Mouse (Mus musculus) ES-E14 (cell line): ENCODE measurements around the gene Dlx2. TPM values are rescaled to one million over a fixed set of nuclear protein-coding genes. Genes with fewer than 3 reads are reported as not detected.

Experiments used
- DNase-seq: peaks from one replicate; pipeline ENCODE4 v3.0.0-alpha.2; 2013; ENCODE audit warnings: low read depth, low spot score
- H3K27ac ChIP-seq: 2 replicates; pipeline ENCODE4 v1.5.1; 2012; ENCODE audit warnings: low read depth, mild to moderate bottlenecking, low read length, moderate library complexity, mixed read lengths; ENCODE audit not compliant: poor library complexity, insufficient read depth, severe bottlenecking
- H3K36me3 ChIP-seq: 2 replicates; pipeline ENCODE4 v1.6.1; 2012; ENCODE audit warnings: mild to moderate bottlenecking, low read length, moderate library complexity, mixed read lengths; ENCODE audit not compliant: control insufficient read depth, poor library complexity, insufficient read depth, severe bottlenecking
- H3K4me1 ChIP-seq, 2 experiments: fragments of 150-350 bp in 1 of 2; sonication (generic) in 1 of 2; 2 replicates each; pipeline ENCODE4 v1.6.1; 2012; ENCODE audit warnings: low read length in 2 of 2, mild to moderate bottlenecking in 1 of 2, mixed read lengths in 1 of 2; ENCODE audit not compliant: control insufficient read depth in 2 of 2, insufficient read depth in 2 of 2, poor library complexity in 1 of 2
- H3K4me3 ChIP-seq, 2 experiments: fragments of 150-350 bp in 1 of 2; sonication (generic) in 1 of 2; 2 replicates each; pipeline ENCODE4 v1.5.1; 2012; ENCODE audit warnings: low read length in 2 of 2, low read depth in 1 of 2, mild to moderate bottlenecking in 1 of 2, mixed read lengths in 1 of 2; ENCODE audit not compliant: insufficient read depth in 1 of 2, poor library complexity in 1 of 2, severe bottlenecking in 1 of 2
- H3K9ac ChIP-seq: 2 replicates; pipeline ENCODE4 v1.6.1; 2012; ENCODE audit warnings: low read depth, mild to moderate bottlenecking, low read length, mixed read lengths; ENCODE audit not compliant: poor library complexity, insufficient read depth, severe bottlenecking
- H3K9me3 ChIP-seq: fragments of 150-350 bp; sonication (generic); 2 replicates; pipeline ENCODE4 v1.6.1; 2012; ENCODE audit warnings: low read depth, mild to moderate bottlenecking, low read length; ENCODE audit not compliant: control insufficient read depth, insufficient read depth
- CHD2 ChIP-seq: IDR thresholded peaks from 2 replicates; pipeline ENCODE4 v1.6.1; 2014; ENCODE audit warnings: mild to moderate bottlenecking, low read depth, low read length, inconsistent platforms
- HCFC1 ChIP-seq: IDR thresholded peaks from 2 replicates; pipeline ENCODE4 v1.6.1; 2012; ENCODE audit warnings: low read length, inconsistent platforms, borderline replicate concordance; ENCODE audit not compliant: insufficient read depth
- MAFK ChIP-seq: IDR thresholded peaks from 2 replicates; pipeline ENCODE4 v1.6.1; 2014; ENCODE audit warnings: mild to moderate bottlenecking, low read depth, low read length, inconsistent platforms; ENCODE audit not compliant: insufficient read depth
- ZC3H11A ChIP-seq: IDR thresholded peaks from 2 replicates; pipeline ENCODE4 v1.6.1; 2012; ENCODE audit warnings: low read depth, mild to moderate bottlenecking, inconsistent platforms, low read length, borderline replicate concordance
- ZNF384 ChIP-seq: IDR thresholded peaks from 2 replicates; pipeline ENCODE4 v1.6.1; 2012; ENCODE audit warnings: low read depth, low read length, inconsistent platforms
- in situ Hi-C, 2 experiments: fragments of 600-800 bp; cut with MboI; formaldehyde crosslinking; loops; one replicate each; pipeline ENCODE4 v1.15.1; 2025; ENCODE audit warnings: low sequenced_read_pairs in 2 of 2, inconsistent platforms in 1 of 2; ENCODE audit not compliant: unreplicated experiment in 2 of 2
- total RNA-seq: library from RNA; depleted of rRNA; stranded (reverse); fragments of 300-350 nt; gene quantifications from 2 replicates; pipeline ENCODE4 v1.2.3, GENCODE M21; 2012

Dlx2 gene
- total RNA-seq, 1 experiment, result 0.80 TPM

DNA sequence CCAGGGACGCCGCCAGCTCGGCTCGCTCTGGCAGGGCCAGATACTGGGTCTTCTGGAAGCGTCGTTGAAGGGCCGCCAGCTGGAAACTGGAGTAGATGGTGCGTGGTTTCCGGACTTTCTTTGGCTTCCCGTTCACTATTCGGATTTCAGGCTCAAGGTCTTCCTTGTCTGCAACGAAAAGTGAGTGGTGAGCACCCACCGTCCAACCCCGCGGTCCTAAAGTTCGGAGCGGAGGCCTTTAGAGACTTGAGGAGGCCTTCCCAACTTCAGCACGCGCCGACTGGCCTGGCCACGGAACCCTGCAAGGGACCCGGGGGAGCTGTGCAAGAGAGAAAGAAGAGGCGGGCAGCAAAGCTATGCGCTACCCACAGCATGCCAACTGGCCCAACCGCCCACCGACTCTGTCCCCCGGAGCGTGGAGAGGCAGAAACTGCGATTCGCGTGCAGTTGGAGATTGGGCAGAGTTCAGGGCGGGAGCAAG is 1.1 kb downstream of the Dlx2 start:
- TF ChIP-seq ZC3H11A (no peak), HCFC1 (no peak), MAFK (no peak), ZNF384 (no peak)
- in situ Hi-C loops, result loop anchor here (5.0 to 25.0 kb wide), 4 partner anchors 93 to 1958 kb away; partner anchors contain the start of genes Lrp2 (in 1 of the 2) and Metap1d (in 1 of the 2)
- DNase-seq, result no peak
- peaks cover 0 to 12% of the 10 kb centered on the region in 2 experiments; a peak in 2 of 4 replicates for H3K4me1 ChIP-seq
- H3K9me3 ChIP-seq, result no peaks in the 10 kb centered on the region
- no peaks in the 10 kb centered on the region for H3K36me3 ChIP-seq
- H3K4me3 ChIP-seq, result peak overlapping the region; percentile 66 to 76
- H3K9ac ChIP-seq, result no peak overlapping the region
- no peak overlapping the region for H3K27ac ChIP-seq

DNA sequence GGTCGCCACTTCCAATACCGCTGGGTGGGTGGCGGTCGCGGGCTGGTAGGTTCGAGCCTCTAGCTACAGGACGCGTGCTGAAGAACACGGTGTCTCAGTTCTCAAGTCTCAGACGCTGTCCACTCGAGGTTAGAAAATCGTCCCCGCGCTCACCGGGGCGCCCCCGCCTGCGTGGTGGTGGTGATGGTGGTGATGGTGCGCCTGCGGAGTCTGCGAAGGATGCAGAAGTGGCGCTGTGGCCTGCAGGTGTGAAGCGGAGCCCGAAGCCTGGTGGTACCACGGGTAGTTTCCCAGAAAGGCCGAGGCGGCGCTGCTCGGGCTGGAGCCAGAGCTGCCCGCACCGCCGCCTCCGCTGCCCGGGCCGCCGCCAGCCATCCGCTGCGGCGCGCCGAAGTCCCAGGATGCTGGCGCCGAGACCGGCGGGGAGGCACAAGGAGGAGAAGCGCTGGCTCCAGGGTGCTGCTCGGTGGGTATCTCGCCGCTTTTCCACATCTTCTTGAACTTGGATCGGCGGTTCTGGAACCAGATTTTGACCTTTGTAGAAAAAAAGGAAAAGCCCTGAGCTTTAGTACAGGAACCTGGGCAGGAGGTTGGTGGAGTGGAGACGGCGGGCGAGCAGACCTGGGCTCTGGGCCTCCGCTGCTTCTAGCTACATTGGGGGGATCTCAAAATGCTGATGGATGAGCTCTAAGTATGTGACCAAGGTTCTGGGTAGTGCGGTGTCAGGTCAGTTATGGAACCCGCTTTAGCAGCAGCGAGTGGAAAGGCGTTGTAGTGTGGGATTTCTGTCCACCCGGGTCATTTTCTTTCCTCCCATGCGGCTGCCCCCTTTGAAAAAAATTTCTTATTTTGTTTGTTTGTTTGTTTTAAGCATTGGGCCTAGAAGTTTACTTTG is 1.9 kb downstream of the Dlx2 start:
- Histone ChIP-seq H3K4me3 (peak overlapping the region in 1 of 2 experiments; percentile 0; a peak in 1 of 4 replicates), H3K9me3 (no peaks in the 10 kb centered on the region), H3K4me1 (peaks cover 0 to 14% of the 10 kb centered on the region in 2 experiments; a peak in 2 of 4 replicates), H3K36me3 (no peaks in the 10 kb centered on the region), H3K9ac (no peak overlapping the region), H3K27ac (no peak overlapping the region)
- in situ Hi-C loops, result loop anchor here (5.0 to 25.0 kb wide), 4 partner anchors 92 to 1957 kb away; partner anchors contain the start of genes Lrp2 (in 1 of the 2) and Metap1d (in 1 of the 2)
- DNase-seq, result no peak
- TF ChIP-seq CHD2 (no peak), MAFK (no peak), HCFC1 (no peak), ZNF384 (no peak), ZC3H11A (no peak)

DNA sequence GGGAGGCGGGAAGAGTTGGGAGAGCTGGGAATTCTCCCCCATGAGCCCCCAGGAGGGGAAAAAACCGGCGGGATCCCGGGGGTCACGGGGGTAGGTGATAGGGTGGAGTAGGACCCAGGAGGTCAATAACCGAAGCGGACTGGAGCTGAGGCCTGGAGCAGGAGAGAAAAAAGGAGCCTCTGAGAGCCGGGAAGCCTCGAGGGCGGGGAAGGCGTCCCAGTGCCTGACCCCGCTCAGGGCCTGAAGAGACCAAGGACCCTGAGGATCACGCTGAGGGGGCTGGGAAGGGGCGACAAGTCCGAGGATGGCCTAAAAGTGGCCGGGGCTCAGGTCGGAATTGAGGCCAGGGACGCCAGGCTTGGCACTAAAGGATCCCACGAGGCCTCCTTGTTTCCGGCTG is 2.6 kb downstream of the Dlx2 start:
- TF ChIP-seq HCFC1 (no peak), ZC3H11A (no peak), ZNF384 (no peak), MAFK (no peak), CHD2 (no peak)
- DNase-seq, result no peak
- H3K4me1 ChIP-seq, result peaks cover 0 to 17% of the 10 kb centered on the region in 2 experiments; a peak in 2 of 4 replicates
- no peaks in the 10 kb centered on the region for H3K36me3 ChIP-seq
- in situ Hi-C loops, result loop anchor here (10.0 to 25.0 kb wide), 3 partner anchors 979 to 1957 kb away; partner anchors contain the start of gene Lrp2 (in 1 of the 2)
- no peaks in the 10 kb centered on the region for H3K9me3 ChIP-seq
- H3K27ac ChIP-seq, result no peak overlapping the region
- H3K4me3 ChIP-seq, result 0 out of 4 replicates have a peak overlapping the region, but pooled peaks of 1 of the 2 experiments have one; percentile 0
- H3K9ac ChIP-seq, result no peak overlapping the region

DNA sequence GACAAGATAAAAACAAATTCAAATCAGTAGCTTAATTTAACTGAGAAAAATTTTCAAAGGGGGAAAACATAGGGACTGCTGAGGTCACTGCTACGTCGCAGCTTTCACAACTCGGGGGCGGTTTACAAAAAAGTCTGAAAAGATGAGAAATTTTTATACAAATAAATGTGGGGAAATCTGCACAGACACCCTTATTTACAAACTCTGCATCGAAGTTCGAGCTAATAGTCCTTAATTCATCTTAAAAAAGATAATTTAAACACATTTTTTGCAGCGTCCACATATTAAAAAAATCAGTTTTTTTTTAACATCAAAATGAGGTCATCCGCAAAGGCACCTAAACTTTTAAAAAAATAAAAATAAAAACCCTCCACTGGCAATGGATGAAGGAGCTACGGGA is 3.0 kb downstream of the Dlx2 start:
- no peak overlapping the region for H3K9ac ChIP-seq
- TF ChIP-seq CHD2 (no peak), MAFK (no peak), HCFC1 (no peak), ZC3H11A (no peak), ZNF384 (no peak)
- no peak overlapping the region for H3K27ac ChIP-seq
- in situ Hi-C loops, result loop anchor here (10.0 to 25.0 kb wide), 3 partner anchors 979 to 1956 kb away; partner anchors contain the start of gene Lrp2 (in 1 of the 2)
- no peaks in the 10 kb centered on the region for H3K36me3 ChIP-seq
- DNase-seq, result no peak
- H3K4me1 ChIP-seq, result peaks cover 0 to 20% of the 10 kb centered on the region in 2 experiments; a peak in 2 of 4 replicates
- no peak overlapping the region for H3K4me3 ChIP-seq
- H3K9me3 ChIP-seq, result no peaks in the 10 kb centered on the region
